Mouse (Mus musculus): ENCODE results near the gene Gm11238. TPM values are rescaled to one million over a fixed set of nuclear protein-coding genes. Genes with fewer than 3 reads are reported as not detected.
"Not testable (repeated sequence)": the region's sequence is repeated elsewhere in the genome, so short reads cannot be mapped to it uniquely, and the experiment has no call there.

Gm11238 gene
- not detected in 2 replicates for polyA plus RNA-seq (2015; fragmentation: Nextera tagmentation; extraction: Ambion mirVana)

- not testable (repeated sequence) for H3K27me3 ChIP-seq (replicated peaks); H3K9ac ChIP-seq; H3K4me3 ChIP-seq (replicated peaks); H3K4me1 ChIP-seq; H3K36me3 ChIP-seq; H3K9me3 ChIP-seq; H3K27ac ChIP-seq; ATAC-seq (ENCODE audit: insufficient read depth, low FRiP score, low read depth); H3K4me2 ChIP-seq
- WGBS: no CpG with 5 or more reads among the region's 3 CpGs
These were observed at the start of gene Gm11238 for GRCm38 (mm10) chr4:73607581-73607980. TSS of gene Gm11238 (plus strand) at chr4:73607881.

- no peak overlapping the region for H3K9ac ChIP-seq
- no peaks in the 10 kb centered on the region for H3K9me3 ChIP-seq
- H3K27me3 ChIP-seq (replicated peaks): no peaks in the 10 kb centered on the region
- no peaks in the 10 kb centered on the region for H3K36me3 ChIP-seq
- no peak for ATAC-seq (ENCODE audit: insufficient read depth, low FRiP score, low read depth)
- no peak overlapping the region for H3K27ac ChIP-seq
- 9% methylated on average over 3 of the region's 3 CpGs for WGBS
- H3K4me1 ChIP-seq: no peaks in the 10 kb centered on the region
- no peak overlapping the region for H3K4me3 ChIP-seq (replicated peaks)
- no peak overlapping the region for H3K4me2 ChIP-seq
These were observed 8.4 kb upstream of the Gm11238 start for GRCm38 (mm10) chr4:73599248-73599647.

GRCm38 (mm10) chr4:73622684-73623083, 15.0 kb downstream of the Gm11238 start, which contains the start of gene Gm11237:
TSS of gene Gm11237 (plus strand) at chr4:73622984.
- not testable (repeated sequence) for H3K27me3 ChIP-seq (replicated peaks); H3K4me3 ChIP-seq (replicated peaks); H3K9ac ChIP-seq; ATAC-seq (ENCODE audit: insufficient read depth, low FRiP score, low read depth); H3K4me2 ChIP-seq; H3K4me1 ChIP-seq; H3K9me3 ChIP-seq; H3K27ac ChIP-seq; H3K36me3 ChIP-seq
- no CpG with 5 or more reads among the region's 3 CpGs for WGBS

- H3K27me3 ChIP-seq (replicated peaks); H3K4me2 ChIP-seq; ATAC-seq (ENCODE audit: insufficient read depth, low FRiP score, low read depth); H3K27ac ChIP-seq; H3K4me1 ChIP-seq; H3K9me3 ChIP-seq; H3K9ac ChIP-seq; H3K4me3 ChIP-seq (replicated peaks); H3K36me3 ChIP-seq: not testable (repeated sequence)
- WGBS: no CpG with 5 or more reads among the region's 4 CpGs
These were observed 30.1 kb downstream of the Gm11238 start, which contains the start of gene Gm11236 for GRCm38 (mm10) chr4:73637821-73638220. TSS of gene Gm11236 (plus strand) at chr4:73638121.

GRCm38 (mm10) chr4:73661864-73662263, 54.2 kb downstream of the Gm11238 start:
- not testable (repeated sequence) for ATAC-seq (ENCODE audit: insufficient read depth, low FRiP score, low read depth); H3K4me2 ChIP-seq; H3K27me3 ChIP-seq (replicated peaks); H3K9ac ChIP-seq; H3K36me3 ChIP-seq; H3K9me3 ChIP-seq; H3K27ac ChIP-seq; H3K4me3 ChIP-seq (replicated peaks); H3K4me1 ChIP-seq
- 68% methylated on average over 4 of the region's 4 CpGs for whole genome bisulfite sequencing

- H3K9ac ChIP-seq; H3K9me3 ChIP-seq; H3K4me1 ChIP-seq; H3K36me3 ChIP-seq; H3K27me3 ChIP-seq (replicated peaks); ATAC-seq (ENCODE audit: insufficient read depth, low FRiP score, low read depth); H3K27ac ChIP-seq; H3K4me3 ChIP-seq (replicated peaks); H3K4me2 ChIP-seq: not testable (repeated sequence)
- no CpG with 5 or more reads among the region's 4 CpGs for WGBS
These were observed 60.4 kb downstream of the Gm11238 start, which contains the start of gene Gm11239 for GRCm38 (mm10) chr4:73668054-73668453. TSS of gene Gm11239 (plus strand) at chr4:73668354.

GRCm38 (mm10) chr4:73683216-73683615, 75.5 kb downstream of the Gm11238 start, which contains the start of gene Gm428:
TSS of gene Gm428 (plus strand) at chr4:73683516.
- not testable (repeated sequence) for H3K9ac ChIP-seq; H3K36me3 ChIP-seq; H3K4me1 ChIP-seq; H3K4me3 ChIP-seq (replicated peaks); H3K27me3 ChIP-seq (replicated peaks); H3K27ac ChIP-seq; H3K9me3 ChIP-seq; H3K4me2 ChIP-seq; ATAC-seq (ENCODE audit: insufficient read depth, low FRiP score, low read depth)
- WGBS: 96% methylated on average over 2 of the region's 4 CpGs

Other genes with a start within 250 kb of the Gm11238 start
- gene Gm11487, start 202.8 kb upstream of the Gm11238 start, polyA plus RNA-seq (2015; fragmentation: Nextera tagmentation; extraction: Ambion mirVana): not detected in 2 replicates
- gene Gm11237, start 15.1 kb downstream of the Gm11238 start, polyA plus RNA-seq (2015; fragmentation: Nextera tagmentation; extraction: Ambion mirVana): not detected in 2 replicates
- not detected in 2 replicates for gene Gm11236, start 30.2 kb downstream of the Gm11238 start, polyA plus RNA-seq (2015; fragmentation: Nextera tagmentation; extraction: Ambion mirVana)
- gene Gm11239, start 60.5 kb downstream of the Gm11238 start, polyA plus RNA-seq (2015; fragmentation: Nextera tagmentation; extraction: Ambion mirVana): not detected in 2 replicates
- not detected in 2 replicates for gene Gm428, start 75.6 kb downstream of the Gm11238 start, polyA plus RNA-seq (2015; fragmentation: Nextera tagmentation; extraction: Ambion mirVana)
- gene Rasef, start 183.1 kb downstream of the Gm11238 start, polyA plus RNA-seq (2015; fragmentation: Nextera tagmentation; extraction: Ambion mirVana): 7.7 and 8.4 TPM in 2 replicates